Mouse (Mus musculus) mammary gland, adult 2 months (tissue): ENCODE data around the gene Abhd16b. TPM values are rescaled to one million over a fixed set of nuclear protein-coding genes. Genes with fewer than 3 reads are reported as not detected.

Experiments used
- polyA plus RNA-seq: library from polyadenylated mRNA; depleted of rRNA; stranded (reverse); fragments of >200 nt; gene quantifications from 2 replicates; pipeline ENCODE4 v1.2.3, GENCODE M21; 2012; ENCODE audit warnings: low replicate concordance; rRNA removed

The Abhd16b gene
- 0.09 and 0.18 TPM in 2 replicates for polyA plus RNA-seq

GRCm38 (mm10) chr2:181493156-181493927 lies at the start of gene Abhd16b:
TSS of gene Abhd16b (plus strand) at chr2:181493206.

DNA sequence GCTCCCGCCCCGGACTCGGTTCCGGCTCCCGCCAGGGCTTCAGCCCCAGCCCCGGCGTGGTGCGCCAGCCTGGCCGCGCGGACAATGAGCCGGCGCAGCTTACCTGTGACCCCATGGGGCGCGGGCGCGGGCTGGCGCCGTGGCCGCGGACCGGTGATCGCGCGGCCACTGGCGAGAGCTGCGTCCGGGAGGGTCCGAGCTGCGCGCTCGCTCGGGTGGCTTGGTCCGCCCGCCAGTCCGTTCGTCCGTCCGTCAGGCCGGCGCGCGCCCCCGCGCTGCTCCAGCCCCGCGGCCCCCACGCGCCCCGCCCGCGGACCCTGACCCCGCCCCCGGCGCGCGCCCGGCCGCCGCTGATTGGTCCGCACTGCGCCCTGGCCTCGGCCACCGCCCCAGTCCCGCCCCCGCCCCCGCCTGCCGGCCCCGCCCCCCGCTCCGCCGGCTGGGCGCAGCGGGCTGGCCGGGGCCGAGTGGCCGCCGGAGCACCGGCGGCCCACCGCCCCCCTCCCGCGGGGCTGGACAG lies 33.8 kb upstream of the Abhd16b start, which contains the start of gene Zbtb46:
Gene Zbtb46, minus strand, starts transcription at position 274 of the 520 bp plus-strand sequence.

DNA sequence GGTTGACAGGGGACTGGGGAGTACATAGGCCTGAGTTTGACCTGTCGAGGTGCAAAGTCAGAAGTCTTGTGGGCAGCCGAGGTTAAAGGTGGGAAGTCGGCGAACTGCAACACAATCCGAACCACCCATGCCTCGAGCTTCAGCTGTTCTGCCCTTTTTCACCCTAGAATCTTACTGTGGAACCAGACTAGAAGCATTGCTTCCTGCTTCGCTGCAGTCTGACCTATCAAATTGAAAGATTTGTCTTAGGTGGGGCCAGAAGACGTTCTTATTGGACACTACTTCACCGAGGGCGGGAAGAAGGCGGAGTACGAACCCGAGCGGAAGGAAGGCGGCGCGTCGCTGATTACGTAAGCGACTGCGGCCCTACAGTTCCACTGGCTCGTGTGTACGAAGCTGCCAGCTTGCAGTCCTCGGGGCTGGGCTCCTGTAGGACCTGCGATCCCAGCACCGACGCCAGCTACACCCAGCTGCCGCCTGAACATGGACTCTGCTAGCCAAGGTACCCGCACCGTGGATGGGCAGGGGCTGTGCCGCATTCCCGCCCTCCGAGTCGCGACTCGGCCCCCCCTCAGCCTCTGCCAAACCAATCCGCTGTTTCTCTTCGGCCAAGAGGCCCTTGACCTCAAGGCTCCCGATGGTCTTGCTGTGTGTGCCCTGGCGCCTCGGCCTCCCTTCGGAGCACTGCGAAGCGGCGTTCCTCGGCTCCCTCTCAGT lies 4.0 kb downstream of the Abhd16b start, which contains the start of gene Tpd52l2:
Gene Tpd52l2, plus strand, starts transcription at position 312 of the 717 bp plus-strand sequence.

DNA sequence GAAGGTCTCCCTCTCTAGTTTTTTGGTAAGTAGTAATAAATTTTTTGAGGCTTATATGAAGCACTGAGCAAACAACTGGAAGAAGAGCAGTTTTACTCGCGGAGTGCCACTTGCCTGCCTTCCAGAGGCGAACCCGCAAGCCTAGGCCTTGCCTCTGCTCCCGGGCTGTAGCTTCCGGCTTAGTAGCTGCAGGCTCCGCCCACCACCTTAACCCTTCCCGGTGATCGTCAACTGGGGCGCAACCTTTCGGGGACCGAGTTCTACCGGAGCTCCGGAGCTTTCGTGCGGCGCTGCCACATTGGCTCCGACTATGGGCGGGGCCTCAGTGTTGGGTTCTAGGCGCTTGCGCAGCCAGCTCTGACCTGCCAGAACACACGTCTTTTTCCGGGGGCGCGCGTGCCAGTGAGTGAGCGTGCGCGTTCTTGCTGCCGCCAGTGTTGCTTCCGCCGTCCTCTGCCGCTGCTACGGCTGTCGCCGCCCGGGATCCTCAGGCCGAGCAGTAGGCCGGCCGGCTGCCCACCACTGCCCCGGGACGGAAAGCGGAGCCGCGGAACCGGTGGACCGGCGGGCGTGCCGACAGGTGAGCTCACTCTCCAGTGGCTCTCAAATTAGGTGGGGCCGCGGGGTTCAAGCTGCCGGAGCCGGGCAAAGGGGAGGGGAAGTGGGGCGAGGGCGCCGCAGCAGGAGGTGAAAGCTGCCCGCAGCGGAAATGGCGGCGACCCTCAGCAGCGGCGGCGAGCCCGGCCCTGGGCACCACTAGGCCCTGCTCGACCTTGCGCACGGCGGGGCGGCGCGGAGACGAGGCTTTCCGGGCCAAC lies 27.3 kb downstream of the Abhd16b start, which contains the start of gene Dnajc5:
Gene Dnajc5, plus strand, starts transcription at position 368 of the 818 bp plus-strand sequence.

Other genes with a start within 250 kb of the Abhd16b start
- gene Gmeb2, start 205.2 kb upstream of the Abhd16b start, polyA plus RNA-seq = 25.4 and 31.0 TPM in 2 replicates
- 0.12 and 0.30 TPM in 2 replicates for gene Stmn3, start 178.7 kb upstream of the Abhd16b start, polyA plus RNA-seq
- 39.3 and 60.7 TPM in 2 replicates for gene Rtel1, start 173.5 kb upstream of the Abhd16b start, polyA plus RNA-seq
- 37.8 and 41.8 TPM in 2 replicates for gene Zgpat, start 128.3 kb upstream of the Abhd16b start, polyA plus RNA-seq
- gene Arfrp1, start 127.8 kb upstream of the Abhd16b start, polyA plus RNA-seq = 32.9 and 45.7 TPM in 2 replicates
- 90.2 and 175 TPM in 2 replicates for gene Lime1, start 113.1 kb upstream of the Abhd16b start, polyA plus RNA-seq
- gene Zbtb46, start 33.8 kb upstream of the Abhd16b start, polyA plus RNA-seq = 9.5 and 13.9 TPM in 2 replicates
- gene Tpd52l2, start 3.9 kb downstream of the Abhd16b start, polyA plus RNA-seq = 43.4 and 55.1 TPM in 2 replicates
- 55.5 and 79.7 TPM in 2 replicates for gene Dnajc5, start 27.3 kb downstream of the Abhd16b start, polyA plus RNA-seq
- gene Uckl1, start 91.7 kb downstream of the Abhd16b start, polyA plus RNA-seq = 149 and 242 TPM in 2 replicates
- gene Prpf6, start 98.7 kb downstream of the Abhd16b start, polyA plus RNA-seq = 12.7 and 15.9 TPM in 2 replicates
- 46.3 and 50.6 TPM in 2 replicates for gene Zfp512b, start 99.6 kb downstream of the Abhd16b start, polyA plus RNA-seq
- 19.4 and 21.0 TPM in 2 replicates for gene Samd10, start 106.0 kb downstream of the Abhd16b start, polyA plus RNA-seq
- gene Gm29797, start 163.8 kb downstream of the Abhd16b start, polyA plus RNA-seq = not detected in 2 replicates
- 95.8 and 190 TPM in 2 replicates for gene Sox18, start 178.4 kb downstream of the Abhd16b start, polyA plus RNA-seq
- 12.8 and 20.0 TPM in 2 replicates for gene Tcea2, start 187.1 kb downstream of the Abhd16b start, polyA plus RNA-seq
- 136 and 206 TPM in 2 replicates for gene Rgs19, start 200.8 kb downstream of the Abhd16b start, polyA plus RNA-seq
- gene Lkaaear1, start 205.2 kb downstream of the Abhd16b start, polyA plus RNA-seq = not detected in 2 replicates
- gene Oprl1, start 221.8 kb downstream of the Abhd16b start, polyA plus RNA-seq = 0.22 and 0.37 TPM in 2 replicates